Comparison of ENCODE assay signal across 10 mouse cellular contexts in the genomic region with DNA sequence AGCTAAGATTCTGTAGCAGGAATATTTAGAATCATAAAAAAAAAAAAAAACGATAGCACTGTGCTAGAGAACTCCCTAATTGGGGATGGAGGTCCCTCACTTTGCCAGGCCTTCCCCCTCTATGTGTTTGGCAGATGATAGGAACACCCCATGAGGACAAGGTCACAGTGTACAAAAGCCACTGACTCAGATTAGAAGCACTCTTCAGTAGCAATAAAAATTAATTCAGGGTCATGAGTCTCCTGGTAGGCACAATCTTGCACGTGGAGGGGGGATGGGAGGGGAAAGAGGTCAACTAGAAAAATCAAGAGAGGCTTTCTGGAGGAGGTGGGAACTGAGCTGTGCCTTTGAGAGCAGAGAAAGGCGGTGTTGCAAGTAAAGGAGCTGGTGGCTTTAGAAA.
"Had no signal": no experiment of that assay in that cellular context is flagged by ENCODE, and none has a peak within 500 bp of the region (broad histone marks: within the 10 kb centered on the region; RNA-seq: fewer than 3 reads in every experiment).

No protein-coding gene starts in this region.

- DNase-seq: kidney, postnatal 25 days; layer of hippocampus, adult 9-11 months; liver, embryonic 13.5 days; lung, embryonic 14.5 days; lung, postnatal 36 days; midbrain, embryonic 14.5 days; retina, postnatal 1 day; thymus, adult 18-20 months; thymus, postnatal 36 days had no signal

- ATAC-seq: lung, postnatal 0 days had no signal
